Comparison of ENCODE assay signal across 7 mouse cellular contexts in the genomic region with DNA sequence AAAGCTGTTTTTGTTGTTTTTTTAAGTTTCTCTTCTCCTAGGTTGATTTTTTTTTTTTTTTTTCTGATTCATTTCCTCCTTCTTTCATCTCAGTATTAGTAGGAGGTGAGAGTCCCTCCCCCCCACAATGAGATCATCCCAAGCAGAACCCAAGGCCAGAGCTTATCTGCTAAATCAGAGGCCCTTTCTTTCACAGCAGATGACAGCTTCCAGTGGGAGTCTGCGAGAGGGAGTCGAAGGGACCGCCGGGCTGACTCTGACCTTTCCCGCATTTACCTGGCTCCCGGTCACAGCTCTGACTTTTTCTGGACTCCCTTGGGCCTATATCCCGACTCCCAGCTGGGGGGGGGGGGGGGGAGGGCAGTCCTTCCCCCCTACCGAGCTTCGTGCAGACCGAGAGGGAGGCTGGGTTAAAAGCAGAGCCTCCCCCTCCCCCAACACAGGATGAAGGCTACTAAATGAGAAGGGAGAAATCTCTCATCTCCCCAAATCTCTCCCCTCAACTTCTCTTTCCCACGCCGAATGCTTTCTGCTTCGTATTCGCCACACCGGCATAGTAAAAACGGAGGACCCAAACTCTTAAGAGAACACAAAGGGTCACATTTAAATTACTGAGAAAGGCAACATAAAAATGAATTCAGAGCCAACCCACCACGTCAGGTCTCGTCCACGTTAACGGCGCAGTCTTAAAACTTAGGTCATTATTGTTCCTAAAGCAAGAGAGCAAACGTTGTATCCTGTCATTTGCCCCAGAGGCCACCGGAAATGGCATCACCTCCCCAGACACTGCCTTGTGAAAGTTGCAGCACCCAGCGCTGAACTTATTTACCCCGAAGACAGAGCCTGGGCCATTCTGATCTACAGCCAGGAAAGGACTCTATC.
A peak's percentile ranks its signal among the peaks of the same experiment; 100 is the strongest.
DNase-seq lines count a peak whose midpoint lies in the region; ATAC-seq lines count a peak whose summit lies in the region.

No protein-coding gene starts in this region.

- 0 out of 2 replicates have a peak, but pooled peaks cover 3% of the 10 kb centered on the region for H3K27me3 ChIP-seq in embryonic facial prominence, embryonic 12.5 days
- H3K27me3 ChIP-seq in hindbrain, embryonic 12.5 days, result peaks cover 16% of the 10 kb centered on the region; the same call in 1 of the 2 replicates
- H3K27me3 ChIP-seq in liver, embryonic 15.5 days, result no peaks in the 10 kb centered on the region
- no peaks in the 10 kb centered on the region for H3K27me3 ChIP-seq in neural tube, embryonic 11.5 days (ENCODE audit: control insufficient read depth, insufficient read depth, low read length)

- peak; percentile 82 for DNase-seq in ZHBTc4 (ENCODE audit: low read depth, low spot score)
- DNase-seq in neural tube, embryonic 11.5 days (ENCODE audit: low spot score), result peak; percentile 32
- DNase-seq in left cerebral cortex, adult 11 months (ENCODE audit: low spot score), result no peak

- H3K4me1 ChIP-seq in embryonic facial prominence, embryonic 12.5 days, result peaks cover 6% of the 10 kb centered on the region; the same call in 1 of the 2 replicates
- H3K4me1 ChIP-seq in hindbrain, embryonic 12.5 days, result peaks cover 14% of the 10 kb centered on the region
- H3K4me1 ChIP-seq in liver, embryonic 15.5 days (replicated peaks), result peaks cover 63% of the 10 kb centered on the region
- peaks cover 7% of the 10 kb centered on the region; the same call in 1 of the 2 replicates for H3K4me1 ChIP-seq in neural tube, embryonic 11.5 days (ENCODE audit: control insufficient read depth, insufficient read depth, low read length)

- ATAC-seq in embryonic facial prominence, embryonic 12.5 days (ENCODE audit: insufficient number of reproducible peaks, insufficient read depth, low FRiP score, low TSS enrichment), result no peak
- no peak for ATAC-seq in hindbrain, embryonic 12.5 days (ENCODE audit: low FRiP score)
- peak; percentile 14; the same call in 1 of the 2 replicates for ATAC-seq in liver, embryonic 15.5 days (ENCODE audit: insufficient read depth)
- no peak for ATAC-seq in neural tube, embryonic 11.5 days (ENCODE audit: insufficient read depth, low FRiP score, low TSS enrichment)
- ATAC-seq in megakaryocyte-erythroid progenitor cell, adult 5-6 weeks (replicated peaks; ENCODE audit: low FRiP score, low TSS enrichment, poor library complexity, severe bottlenecking), result no peak

- H3K27ac ChIP-seq in embryonic facial prominence, embryonic 12.5 days, result no peak overlapping the region
- H3K27ac ChIP-seq in hindbrain, embryonic 12.5 days, result no peak overlapping the region
- peak overlapping the region; percentile 42; the same call in 1 of the 2 replicates for H3K27ac ChIP-seq in liver, embryonic 15.5 days (replicated peaks)
- H3K27ac ChIP-seq in neural tube, embryonic 11.5 days (ENCODE audit: low read depth, low read length), result no peak overlapping the region

- no peaks in the 10 kb centered on the region for H3K36me3 ChIP-seq in embryonic facial prominence, embryonic 12.5 days
- no peaks in the 10 kb centered on the region for H3K36me3 ChIP-seq in hindbrain, embryonic 12.5 days
- H3K36me3 ChIP-seq in liver, embryonic 15.5 days (replicated peaks), result no peaks in the 10 kb centered on the region; the same call in 1 of the 2 replicates
- H3K36me3 ChIP-seq in neural tube, embryonic 11.5 days (ENCODE audit: control insufficient read depth, insufficient read depth, low read length), result no peaks in the 10 kb centered on the region

- H3K9me3 ChIP-seq in embryonic facial prominence, embryonic 12.5 days, result no peaks in the 10 kb centered on the region
- H3K9me3 ChIP-seq in hindbrain, embryonic 12.5 days (replicated peaks), result no peaks in the 10 kb centered on the region
- H3K9me3 ChIP-seq in liver, embryonic 15.5 days (replicated peaks), result no peaks in the 10 kb centered on the region
- no peaks in the 10 kb centered on the region for H3K9me3 ChIP-seq in neural tube, embryonic 11.5 days (ENCODE audit: control insufficient read depth, low read length)

- no peak overlapping the region for H3K4me3 ChIP-seq in embryonic facial prominence, embryonic 12.5 days
- H3K4me3 ChIP-seq in hindbrain, embryonic 12.5 days, result 0 out of 2 replicates have a peak overlapping the region, but pooled peaks have one; percentile 7
- peak overlapping the region; percentile 25 for H3K4me3 ChIP-seq in liver, embryonic 15.5 days (replicated peaks)
- no peak overlapping the region for H3K4me3 ChIP-seq in neural tube, embryonic 11.5 days (ENCODE audit: low read depth, low read length)

- peak overlapping the region; percentile 19; the same call in 1 of the 2 replicates for H3K9ac ChIP-seq in embryonic facial prominence, embryonic 12.5 days
- H3K9ac ChIP-seq in hindbrain, embryonic 12.5 days, result no peak overlapping the region
- H3K9ac ChIP-seq in liver, embryonic 15.5 days, result 0 out of 2 replicates have a peak overlapping the region, but pooled peaks have one; percentile 13
- no peak overlapping the region for H3K9ac ChIP-seq in neural tube, embryonic 11.5 days (ENCODE audit: low read length)

- WGBS in embryonic facial prominence, embryonic 12.5 days, result 8% methylated on average over 25 of the region's 25 CpGs
- WGBS in hindbrain, embryonic 12.5 days, result 15% methylated on average over 24 of the region's 25 CpGs
- WGBS in liver, embryonic 15.5 days (ENCODE audit: insufficient replicate concordance), result 9% methylated on average over 24 of the region's 25 CpGs
- WGBS in neural tube, embryonic 11.5 days, result 14% methylated on average over 25 of the region's 25 CpGs

- peak overlapping the region; percentile 42 for H3K4me2 ChIP-seq in embryonic facial prominence, embryonic 12.5 days (replicated peaks)
- peak overlapping the region; percentile 41 for H3K4me2 ChIP-seq in hindbrain, embryonic 12.5 days (replicated peaks)
- peak overlapping the region; percentile 63 for H3K4me2 ChIP-seq in liver, embryonic 15.5 days
- peak overlapping the region; percentile 24 for H3K4me2 ChIP-seq in neural tube, embryonic 11.5 days (ENCODE audit: low read depth)

Comparison
In these comparisons a context has a peak if more than half of its experiments do, and no peak if none do; other contexts are left out.
1. H3K4me3 ChIP-seq: peak in hindbrain, embryonic 12.5 days (single experiment) and liver, embryonic 15.5 days (single experiment); none in embryonic facial prominence, embryonic 12.5 days (single experiment) and neural tube, embryonic 11.5 days (single experiment).
2. H3K9ac ChIP-seq: peak in embryonic facial prominence, embryonic 12.5 days (single experiment) and liver, embryonic 15.5 days (single experiment); none in hindbrain, embryonic 12.5 days (single experiment) and neural tube, embryonic 11.5 days (single experiment).
3. Peak in every context shown above with its lines, with median percentiles within 50 percentile points of each other: H3K4me2 ChIP-seq.